Mouse (Mus musculus) liver, embryonic 16.5 days (tissue): ENCODE measurements around the gene Ybx2. TPM values are rescaled to one million over a fixed set of nuclear protein-coding genes. Genes with fewer than 3 reads are reported as not detected.
"Not testable (repeated sequence)": the region's sequence is repeated elsewhere in the genome, so short reads cannot be mapped to it uniquely, and the experiment has no call there.

ENCODE experiments used
- ATAC-seq: fragments of 200-750 bp; cut with Nextera tagmentation; 2 replicates; pipeline ENCODE4 v1.8.0; 2017; ENCODE audit warnings: low read depth, mild to moderate bottlenecking, moderate number of reproducible peaks, moderate library complexity
- H3K27ac ChIP-seq: fragments of 300-500 bp; sonication (generic); 2 replicates; pipeline ENCODE4 v1.5.1; 2014; ENCODE audit warnings: mild to moderate bottlenecking, low read length
- H3K27me3 ChIP-seq: fragments of 300-500 bp; sonication (generic); 2 replicates; pipeline ENCODE4 v1.6.1; 2014; ENCODE audit warnings: low read depth, low read length, mixed read lengths; ENCODE audit not compliant: control insufficient read depth, insufficient read depth
- H3K36me3 ChIP-seq: fragments of 300-500 bp; sonication (generic); 2 replicates; pipeline ENCODE4 v1.6.1; 2014; ENCODE audit warnings: mild to moderate bottlenecking; ENCODE audit not compliant: control insufficient read depth, insufficient read depth
- H3K4me1 ChIP-seq: fragments of 300-500 bp; sonication (generic); 2 replicates; pipeline ENCODE4 v1.6.1; 2014; ENCODE audit warnings: low read depth, low read length, mixed read lengths; ENCODE audit not compliant: control insufficient read depth
- H3K4me2 ChIP-seq: fragments of 300-500 bp; sonication (generic); 2 replicates; pipeline ENCODE4 v1.6.1; 2014; ENCODE audit warnings: low read depth, low read length, mixed read lengths
- H3K4me3 ChIP-seq: fragments of 300-500 bp; sonication (generic); 2 replicates; pipeline ENCODE4 v1.5.1; 2014; ENCODE audit warnings: low read depth, mild to moderate bottlenecking, low read length
- H3K9ac ChIP-seq: fragments of 300-500 bp; sonication (generic); 2 replicates; pipeline ENCODE4 v1.6.1; 2014; ENCODE audit warnings: low read depth, low read length
- H3K9me3 ChIP-seq: fragments of 300-500 bp; sonication (generic); replicated peaks from 2 replicates; pipeline ENCODE4 v1.6.1; 2016; ENCODE audit warnings: low read length; ENCODE audit not compliant: control insufficient read depth
- WGBS: fragments of 180-500 bp; shearing (Covaris S2); extraction: QIAGEN DNeasy Blood & Tissue Kit; methylation state at CpG from one replicate; pipeline ENCODE4 v1.1.7; 2014; ENCODE audit not compliant: insufficient replicate concordance; 5-methylcytosine and 5-hydroxymethylcytosine counted together
- polyA plus RNA-seq: library from polyadenylated mRNA; unstranded; fragments of >200 nt; fragmentation: Nextera tagmentation; extraction: Ambion mirVana; gene quantifications from 2 replicates; pipeline ENCODE4 v1.2.1, GENCODE M21; 2015

Gene Ybx2
- polyA plus RNA-seq, 1 experiment from 2014 or later, result 0.18 TPM

- Histone ChIP-seq H3K9me3 (no peaks in the 10 kb centered on the region), H3K4me3 (peak within 1 kb of the TSS; percentile 93), H3K36me3 (peaks cover 65% of the 10 kb centered on the region), H3K4me1 (peaks cover 44% of the 10 kb centered on the region), H3K27me3 (no peaks in the 10 kb centered on the region), H3K27ac (peak within 1 kb of the TSS; percentile 99), H3K4me2 (peak within 1 kb of the TSS; percentile 96), H3K9ac (peak within 1 kb of the TSS; percentile 94)
- peak; percentile 75 for ATAC-seq
- WGBS, result 2% methylated on average over 61 of the region's 61 CpGs
These were observed 21.8 kb upstream of the Ybx2 start, which contains the start of gene Gps2 for GRCm38 (mm10) chr11:69913554-69914371. Gps2 (plus strand) TSS chr11:69913888.

DNA sequence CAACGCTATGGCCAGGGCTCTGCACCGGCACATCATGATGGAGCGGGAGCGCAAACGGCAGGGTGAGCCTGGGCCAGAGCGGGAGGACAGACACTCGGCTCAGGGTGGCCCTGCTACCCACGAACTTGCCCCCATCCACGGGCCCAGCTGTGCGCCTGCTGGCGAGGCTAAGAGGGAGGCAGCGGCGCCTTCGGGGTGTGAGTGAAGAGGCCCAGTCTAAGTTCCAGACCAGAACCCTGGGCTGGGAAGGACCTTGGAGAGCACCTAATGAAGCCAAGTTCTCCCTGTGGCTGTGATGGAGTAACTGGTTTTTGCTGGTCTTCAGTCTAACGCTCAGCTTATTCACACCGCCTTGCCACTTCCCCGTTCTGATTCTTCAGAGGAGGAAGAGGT, 21.2 kb upstream of the Ybx2 start:
- peak overlapping the region; percentile 99 for H3K27ac ChIP-seq
- WGBS, result 1% methylated on average over 17 of the region's 17 CpGs
- H3K4me1 ChIP-seq, result peaks cover 50% of the 10 kb centered on the region
- H3K4me3 ChIP-seq, result peak overlapping the region; percentile 93
- H3K27me3 ChIP-seq, result no peaks in the 10 kb centered on the region
- H3K9me3 ChIP-seq, result no peaks in the 10 kb centered on the region
- peak; percentile 8 for ATAC-seq
- H3K9ac ChIP-seq, result peak overlapping the region; percentile 94
- H3K4me2 ChIP-seq, result peak overlapping the region; percentile 96
- H3K36me3 ChIP-seq, result peaks cover 62% of the 10 kb centered on the region

GRCm38 (mm10) chr11:69914917-69915430, 20.6 kb upstream of the Ybx2 start:
- H3K27me3 ChIP-seq, result no peaks in the 10 kb centered on the region
- peak overlapping the region; percentile 94 for H3K9ac ChIP-seq
- ATAC-seq, result no peak
- H3K4me1 ChIP-seq, result peaks cover 52% of the 10 kb centered on the region
- 24% methylated on average over 9 of the region's 9 CpGs for WGBS
- peak overlapping the region; percentile 96 for H3K4me2 ChIP-seq
- H3K36me3 ChIP-seq, result peaks cover 59% of the 10 kb centered on the region
- peak overlapping the region; percentile 99 for H3K27ac ChIP-seq
- peak overlapping the region; percentile 93 for H3K4me3 ChIP-seq
- no peaks in the 10 kb centered on the region for H3K9me3 ChIP-seq

GRCm38 (mm10) chr11:69915667-69916627, 19.6 kb upstream of the Ybx2 start:
- Histone ChIP-seq H3K27me3 (no peaks in the 10 kb centered on the region), H3K27ac (peak overlapping the region; percentile 99), H3K4me3 (peak overlapping the region; percentile 93), H3K4me1 (peaks cover 52% of the 10 kb centered on the region), H3K4me2 (peak overlapping the region; percentile 96), H3K36me3 (peaks cover 54% of the 10 kb centered on the region), H3K9me3 (no peaks in the 10 kb centered on the region), H3K9ac (peak overlapping the region; percentile 94)
- WGBS, result 21% methylated on average over 5 of the region's 5 CpGs
- ATAC-seq, result peak; percentile 64

DNA sequence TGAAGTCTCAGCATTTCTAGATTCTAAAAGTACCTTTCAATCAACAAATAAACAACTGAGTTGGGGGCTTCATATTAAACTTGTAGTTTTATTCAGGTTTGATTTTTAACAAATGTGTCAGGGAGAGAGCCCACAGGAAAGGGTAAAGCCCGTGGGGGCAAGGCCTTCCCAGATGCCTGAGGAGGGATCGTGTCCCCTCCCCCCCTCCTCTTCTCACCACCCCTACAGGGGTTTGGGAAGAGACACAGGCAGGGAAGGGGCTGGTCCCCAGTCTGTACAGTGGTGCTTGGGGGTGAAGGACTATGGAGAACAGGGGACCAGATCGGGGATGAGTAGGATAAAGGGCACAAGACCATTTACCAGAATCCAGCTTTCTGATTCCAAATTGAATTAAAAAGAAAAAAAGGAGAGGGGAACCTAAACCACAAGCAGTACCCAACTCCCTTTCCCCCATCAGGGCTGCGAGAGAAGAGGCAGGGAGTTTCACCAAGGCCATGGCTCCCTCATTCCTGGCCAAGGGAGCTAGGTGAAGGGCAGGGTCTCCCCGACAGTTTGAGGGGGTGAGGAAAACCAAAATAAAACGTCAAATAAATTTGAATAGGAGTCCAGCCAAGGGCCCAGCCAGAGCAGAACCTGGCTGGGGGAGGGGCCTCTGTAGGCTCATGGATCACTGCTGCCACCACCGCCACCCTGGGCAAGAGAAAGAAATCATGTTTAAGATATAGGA, 18.8 kb upstream of the Ybx2 start:
- Histone ChIP-seq H3K36me3 (peaks cover 46% of the 10 kb centered on the region), H3K4me1 (peaks cover 52% of the 10 kb centered on the region), H3K27ac (peak overlapping the region; percentile 99), H3K4me2 (peak overlapping the region; percentile 96), H3K4me3 (peak overlapping the region; percentile 93), H3K9ac (peak overlapping the region; percentile 69)
- WGBS, result 35% methylated on average over 7 of the region's 7 CpGs
- not testable (repeated sequence) for H3K27me3 ChIP-seq, ATAC-seq, H3K9me3 ChIP-seq

DNA sequence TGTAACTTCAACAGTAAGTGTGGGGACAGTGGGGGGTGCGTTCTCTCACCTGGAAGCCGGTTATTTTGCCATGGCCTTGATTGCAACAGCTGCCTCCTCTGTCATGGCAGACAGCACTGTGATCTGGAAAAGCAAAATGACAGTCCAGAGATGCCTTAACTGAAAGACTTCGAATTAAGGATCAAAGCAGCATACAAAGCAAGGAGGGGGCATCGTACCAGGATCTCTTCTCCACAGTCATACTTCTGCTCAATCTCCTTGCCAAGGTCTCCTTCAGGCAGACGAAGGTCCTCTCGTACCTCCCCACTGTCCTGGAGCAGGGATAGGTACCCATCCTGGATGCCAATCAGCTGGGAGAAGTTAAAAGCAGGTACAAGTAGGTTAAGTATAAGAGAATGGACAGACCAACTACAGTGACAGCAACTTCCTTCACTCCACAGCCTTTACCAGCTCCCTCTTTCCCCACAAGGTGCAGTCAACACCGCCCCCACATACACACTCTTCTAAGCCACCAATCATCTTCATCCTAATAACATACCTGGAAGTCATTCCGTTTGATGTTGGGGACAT, 18.1 kb upstream of the Ybx2 start:
- peak overlapping the region; percentile 10 for H3K4me3 ChIP-seq
- H3K27ac ChIP-seq, result peak overlapping the region; percentile 99
- H3K9ac ChIP-seq, result peak overlapping the region; percentile 69
- no peak for ATAC-seq
- WGBS, result 64% methylated on average over 8 of the region's 8 CpGs
- peaks cover 40% of the 10 kb centered on the region for H3K36me3 ChIP-seq
- H3K27me3 ChIP-seq, result no peaks in the 10 kb centered on the region
- H3K4me2 ChIP-seq, result peak overlapping the region; percentile 96
- peaks cover 54% of the 10 kb centered on the region for H3K4me1 ChIP-seq
- no peaks in the 10 kb centered on the region for H3K9me3 ChIP-seq

DNA sequence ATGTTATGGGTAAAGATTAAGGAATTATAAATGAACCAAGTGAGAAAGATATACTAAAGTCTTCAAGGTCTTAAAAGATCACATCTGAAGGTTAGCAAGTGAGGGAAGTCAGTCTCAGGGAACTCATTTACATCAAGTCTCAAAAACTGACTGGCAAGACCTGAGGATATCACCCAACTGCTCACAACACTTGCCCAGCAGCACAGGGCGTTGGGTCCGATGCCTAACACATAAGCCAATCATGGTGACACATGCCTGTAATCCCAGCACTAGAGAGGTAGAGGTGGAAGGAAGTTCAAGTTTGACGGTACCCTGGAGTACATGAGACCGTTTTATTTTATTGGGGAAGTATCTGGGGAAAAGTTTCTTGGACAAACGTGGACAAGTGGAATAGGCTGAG, 17.5 kb upstream of the Ybx2 start:
- Histone ChIP-seq H3K9me3 (no peaks in the 10 kb centered on the region), H3K27ac (peak overlapping the region; percentile 99), H3K27me3 (no peaks in the 10 kb centered on the region), H3K4me3 (peak overlapping the region; percentile 1; the same call in 1 of the 2 replicates), H3K4me2 (peak overlapping the region; percentile 90), H3K9ac (peak overlapping the region; percentile 24; the same call in 1 of the 2 replicates), H3K36me3 (peaks cover 38% of the 10 kb centered on the region), H3K4me1 (peaks cover 60% of the 10 kb centered on the region)
- 63% methylated on average over 5 of the region's 5 CpGs for WGBS
- ATAC-seq, result no peak

GRCm38 (mm10) chr11:69919053-69919452, 16.5 kb upstream of the Ybx2 start:
- H3K9me3 ChIP-seq, result no peaks in the 10 kb centered on the region
- peak overlapping the region; percentile 98 for H3K9ac ChIP-seq
- peak overlapping the region; percentile 90 for H3K4me2 ChIP-seq
- 39% methylated on average over 9 of the region's 9 CpGs for WGBS
- H3K27ac ChIP-seq, result peak overlapping the region; percentile 99
- H3K4me3 ChIP-seq, result peak overlapping the region; percentile 96
- peaks cover 38% of the 10 kb centered on the region for H3K36me3 ChIP-seq
- H3K4me1 ChIP-seq, result peaks cover 64% of the 10 kb centered on the region
- no peaks in the 10 kb centered on the region for H3K27me3 ChIP-seq
- no peak for ATAC-seq
